Mouse (Mus musculus) mouse embryonic stem cell (cell line): ENCODE measurements around the gene Adamts9.

Source experiments
- in situ Hi-C, 2 experiments: fragments of 300-500 bp; cut with MboI; formaldehyde crosslinking; loops; 1 replicate in 1 of 2; 3 replicates in 1 of 2; pipeline ENCODE4 v1.14.3; 2019 to 2020; ENCODE audit warnings: low sequenced_read_pairs in 2 of 2, low pct_unique_long_range_greater_than_20kb in 1 of 2, mixed read lengths in 1 of 2; ENCODE audit not compliant: unreplicated experiment in 1 of 2

Adamts9 gene

GRCm38 (mm10) chr6:92941281-92941731, 2.0 kb downstream of the Adamts9 start:
- in situ Hi-C loops, result loop anchor here in 1 of 2 experiments (10.0 kb wide), 1 partner anchor 157 kb away; no protein-coding TSS in a partner anchor

GRCm38 (mm10) chr6:92940191-92941131, 2.8 kb downstream of the Adamts9 start:
- in situ Hi-C loops, result loop anchor here in 1 of 2 experiments (10.0 kb wide), 1 partner anchor 156 kb away; no protein-coding TSS in a partner anchor

GRCm38 (mm10) chr6:92928261-92928660, 15.0 kb downstream of the Adamts9 start:
- in situ Hi-C loops, result no loop called here

GRCm38 (mm10) chr6:92924536-92924935, 18.8 kb downstream of the Adamts9 start:
- in situ Hi-C loops, result no loop called here

GRCm38 (mm10) chr6:92921843-92922242, 21.4 kb downstream of the Adamts9 start:
- in situ Hi-C loops, result no loop called here

GRCm38 (mm10) chr6:92920938-92921689, 22.2 kb downstream of the Adamts9 start:
- in situ Hi-C loops, result no loop called here

- in situ Hi-C loops, result no loop called here
These were observed 32.7 kb downstream of the Adamts9 start for GRCm38 (mm10) chr6:92910611-92911010.

- in situ Hi-C loops, result no loop called here
These were observed 33.9 kb downstream of the Adamts9 start for GRCm38 (mm10) chr6:92909361-92909760.

- in situ Hi-C loops, result no loop called here
These were observed 37.4 kb downstream of the Adamts9 start for GRCm38 (mm10) chr6:92905922-92906321.

GRCm38 (mm10) chr6:92904491-92904890, 38.8 kb downstream of the Adamts9 start:
- in situ Hi-C loops, result no loop called here

GRCm38 (mm10) chr6:92904037-92904436, 39.3 kb downstream of the Adamts9 start:
- in situ Hi-C loops, result no loop called here

- in situ Hi-C loops, result no loop called here
These were observed 51.8 kb downstream of the Adamts9 start for GRCm38 (mm10) chr6:92891535-92891934.

- in situ Hi-C loops, result no loop called here
These were observed 60.0 kb downstream of the Adamts9 start for GRCm38 (mm10) chr6:92883131-92883900.

- in situ Hi-C loops, result no loop called here
These were observed 60.8 kb downstream of the Adamts9 start for GRCm38 (mm10) chr6:92882446-92882845.

GRCm38 (mm10) chr6:92879700-92880265, 63.5 kb downstream of the Adamts9 start:
- in situ Hi-C loops, result no loop called here

GRCm38 (mm10) chr6:92878771-92879170, 64.5 kb downstream of the Adamts9 start:
- in situ Hi-C loops, result no loop called here

- in situ Hi-C loops, result no loop called here
These were observed 66.1 kb downstream of the Adamts9 start for GRCm38 (mm10) chr6:92877236-92877635.

- in situ Hi-C loops, result no loop called here
These were observed 67.2 kb downstream of the Adamts9 start for GRCm38 (mm10) chr6:92876121-92876520.
